Mouse (Mus musculus) urinary bladder, adult 18-20 months (tissue): ENCODE measurements around the gene Tuba3a.

ENCODE experiments used
- DNase-seq, 2 experiments: peaks; one replicate each; pipeline ENCODE4 v3.0.0; 2022; ENCODE audit warnings: low spot score in 2 of 2, mixed read lengths in 2 of 2

Tuba3a gene

DNA sequence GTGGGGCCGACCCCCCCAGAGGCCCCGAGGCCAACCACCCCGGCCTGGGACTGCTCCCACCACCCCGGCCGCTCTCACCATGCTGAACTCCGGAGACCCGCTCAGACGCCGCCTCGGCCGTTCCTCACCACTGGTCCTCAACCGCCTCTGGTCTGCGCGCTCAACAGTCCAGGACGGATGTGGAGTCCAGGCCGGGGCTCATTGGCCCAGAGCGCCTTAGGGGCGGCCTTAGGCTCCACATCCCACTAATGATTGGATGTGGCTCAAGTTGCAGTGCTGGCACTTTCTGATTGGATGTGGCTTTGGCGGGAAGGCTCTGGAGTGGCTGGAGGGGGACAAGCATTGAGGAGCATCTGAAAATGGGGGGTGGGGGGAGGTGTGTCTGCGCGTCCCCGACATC is at the start of gene Tuba3a:
Gene Tuba3a (minus strand): TSS at position 153 of the 400 bp plus-strand sequence.
- DNase-seq: no peak

DNA sequence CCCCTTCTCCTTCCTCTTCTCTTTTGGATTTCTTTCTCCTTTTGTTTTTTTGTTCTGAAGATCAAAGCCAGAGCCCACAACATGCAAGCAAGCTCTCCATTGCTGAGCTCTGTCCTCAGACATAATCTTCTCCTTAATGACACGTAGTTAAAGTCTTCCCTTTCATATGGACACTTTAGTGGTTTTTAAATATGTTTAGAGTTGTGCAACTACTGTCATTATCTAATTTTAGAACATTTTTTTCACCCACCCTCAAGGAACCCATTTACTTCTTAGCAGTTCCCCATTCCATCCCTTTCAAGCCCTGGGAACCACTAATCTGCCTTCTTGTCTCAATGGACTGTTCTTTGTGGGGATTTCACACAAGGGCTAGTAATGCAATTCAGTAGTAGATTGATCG is 48.5 kb upstream of the Tuba3a start:
- DNase-seq: no peak

DNA sequence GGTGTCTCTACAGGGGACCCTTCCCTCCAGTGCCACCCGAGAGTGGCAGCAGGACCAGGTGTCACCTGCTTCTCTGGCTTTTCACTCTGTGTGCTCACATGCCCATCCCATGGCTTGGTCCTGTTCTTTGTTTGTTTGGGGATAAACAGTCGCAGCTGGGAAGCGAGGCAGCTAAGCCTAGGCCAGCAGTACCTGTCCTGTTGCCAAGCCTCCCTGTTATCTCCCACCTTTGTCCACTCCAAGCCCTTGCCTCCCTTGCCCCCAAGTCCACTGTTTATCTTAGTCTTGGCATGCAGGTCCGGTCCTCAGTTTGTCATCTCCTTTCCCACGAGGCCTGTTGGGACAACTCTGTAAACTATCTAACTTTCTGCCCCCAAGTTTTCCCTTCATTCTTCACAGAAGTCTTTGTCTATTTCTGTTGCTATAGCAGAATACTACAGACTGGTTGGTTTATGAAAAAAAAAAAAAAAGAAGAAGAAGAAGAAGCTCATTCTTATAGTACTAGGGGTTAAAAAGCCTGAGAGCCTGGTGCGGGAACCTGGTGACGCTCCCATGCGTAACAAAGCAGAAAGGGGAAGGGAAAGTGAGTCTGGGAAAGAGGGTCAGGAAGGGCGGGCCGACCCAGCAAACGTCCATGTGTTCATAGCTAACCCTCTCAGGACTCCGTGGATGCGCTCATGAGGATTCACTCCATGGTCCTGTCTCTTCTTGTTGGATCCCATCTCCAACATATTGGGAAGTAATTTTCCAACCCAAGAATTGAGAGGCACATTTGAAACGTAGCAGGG is 47.5 kb upstream of the Tuba3a start:
- no peak for DNase-seq

- DNase-seq: peak; percentile 92
Observed at GRCm38 (mm10) chr6:125330626-125331326, 44.9 kb upstream of the Tuba3a start.

GRCm38 (mm10) chr6:125328243-125328642 is 42.4 kb upstream of the Tuba3a start:
- DNase-seq: no peak

GRCm38 (mm10) chr6:125325337-125325736 is 39.5 kb upstream of the Tuba3a start:
- no peak for DNase-seq

DNA sequence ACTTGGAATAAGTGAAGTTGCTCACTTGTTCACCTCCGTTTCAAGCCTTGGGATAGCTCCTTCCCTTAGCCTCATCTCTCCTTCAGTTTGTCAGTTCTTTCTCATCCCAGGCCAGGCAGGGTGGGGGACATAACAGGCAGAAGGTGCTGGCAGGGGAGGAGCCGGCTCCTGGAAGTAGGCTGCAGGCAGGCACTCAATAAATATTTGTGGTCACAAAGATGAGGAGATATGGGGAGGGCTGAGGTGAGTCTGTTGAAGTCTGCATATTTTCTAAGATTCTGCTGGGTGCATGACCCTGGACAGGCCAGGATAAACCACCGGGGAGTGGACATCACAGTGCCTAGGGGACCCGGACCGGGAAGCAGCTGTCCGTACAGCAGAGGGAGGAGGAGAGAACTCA is 37.7 kb upstream of the Tuba3a start:
- no peak for DNase-seq

DNA sequence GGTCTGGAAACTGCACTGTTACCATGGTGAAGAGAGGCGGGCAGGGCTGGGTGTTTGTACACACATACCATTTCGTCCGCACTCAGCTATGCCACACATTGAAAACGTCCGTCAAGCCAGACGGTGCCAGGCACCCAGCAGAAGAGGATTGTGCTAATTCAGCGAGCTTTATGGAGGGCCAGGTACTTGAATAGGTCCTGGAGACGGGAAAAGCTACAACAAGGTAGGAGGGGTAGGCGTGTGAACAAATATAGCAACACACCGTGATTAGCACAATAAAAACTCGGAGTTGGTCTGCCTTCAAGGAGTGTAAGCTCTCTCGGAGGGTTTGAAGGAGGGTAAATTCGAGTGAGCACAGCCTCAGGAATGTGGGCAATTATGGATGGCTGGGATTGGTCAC is 37.0 kb upstream of the Tuba3a start:
- DNase-seq: no peak

GRCm38 (mm10) chr6:125321114-125321855 is 35.4 kb upstream of the Tuba3a start:
- DNase-seq: no peak

DNA sequence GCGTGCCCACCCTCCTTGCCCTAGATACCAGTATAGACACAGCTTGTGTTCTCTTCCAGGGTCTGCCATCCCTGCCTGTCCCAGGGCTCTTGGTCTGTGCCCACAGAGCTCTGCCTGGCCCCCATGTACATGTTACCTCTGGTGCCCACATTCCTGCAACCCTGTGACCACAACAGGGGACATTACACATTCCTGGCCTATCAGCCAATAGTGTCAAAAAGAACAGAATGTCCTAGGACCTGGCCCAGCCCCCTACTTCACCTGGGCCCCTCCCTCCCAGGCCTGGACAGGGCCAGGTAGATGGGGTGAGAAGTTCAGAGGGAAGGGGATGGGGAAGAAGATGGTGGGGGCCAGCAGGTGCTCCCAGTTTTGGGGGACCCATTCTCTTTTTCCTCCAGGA is 34.5 kb upstream of the Tuba3a start, which contains the start of gene Scnn1a:
Gene Scnn1a (plus strand): TSS at position 337 of the 400 bp plus-strand sequence.
- no peak for DNase-seq

GRCm38 (mm10) chr6:125319919-125320296 is 34.1 kb upstream of the Tuba3a start:
- DNase-seq: no peak

- DNase-seq: peak in 1 of 2 experiments; percentile 45
Observed at GRCm38 (mm10) chr6:125318981-125319918, 33.4 kb upstream of the Tuba3a start.

DNA sequence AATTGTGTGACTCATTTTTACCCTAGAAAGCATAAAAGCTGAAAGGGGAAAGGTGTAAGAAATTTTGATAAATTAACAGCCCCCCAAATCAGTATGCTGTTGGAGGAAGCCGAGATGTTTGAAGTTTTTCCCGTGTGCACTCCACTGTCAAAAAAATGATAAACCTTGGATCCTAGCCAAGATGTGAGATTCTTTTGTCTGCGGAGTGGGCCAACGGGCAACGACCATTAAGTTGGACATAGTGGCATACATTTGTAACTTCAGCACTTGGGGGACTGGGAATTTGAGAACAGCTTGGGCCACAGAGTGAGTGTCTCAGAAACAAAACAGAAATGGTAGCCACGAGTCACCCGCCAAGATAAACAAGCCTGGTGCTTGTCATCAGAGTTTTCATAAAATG is 31.2 kb upstream of the Tuba3a start:
- DNase-seq: no peak

DNA sequence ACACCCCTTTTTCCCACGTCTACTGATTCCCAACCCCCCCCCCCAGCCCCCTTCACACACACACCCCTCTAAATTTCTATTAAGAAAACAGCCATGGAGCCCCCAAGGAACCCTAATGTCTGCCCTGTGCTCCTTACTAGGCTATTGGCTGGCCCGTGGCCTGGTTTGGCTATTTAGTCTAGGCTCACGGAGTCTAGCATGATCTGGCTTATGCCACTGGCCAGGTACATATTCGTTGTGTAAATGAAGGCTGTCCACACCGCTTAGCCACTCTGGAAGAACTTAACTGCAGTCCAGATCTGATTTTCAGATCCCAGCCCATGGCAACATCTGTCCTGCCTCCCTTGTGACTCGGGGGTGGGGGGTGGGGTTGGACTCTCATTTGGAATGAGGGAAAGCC is 28.9 kb upstream of the Tuba3a start:
- DNase-seq: no peak

GRCm38 (mm10) chr6:125314231-125314563 is 28.4 kb upstream of the Tuba3a start:
- DNase-seq: no peak

GRCm38 (mm10) chr6:125313546-125314230 is 27.8 kb upstream of the Tuba3a start, which contains the start of gene Ltbr:
Gene Ltbr, minus strand, starts transcription at chr6:125313885.
- peak; percentile 77 to 87 for DNase-seq

- DNase-seq: no peak
Observed at GRCm38 (mm10) chr6:125312581-125313355, 26.9 kb upstream of the Tuba3a start.

GRCm38 (mm10) chr6:125312171-125312570 is 26.3 kb upstream of the Tuba3a start:
- no peak for DNase-seq

GRCm38 (mm10) chr6:125309406-125309805 is 23.6 kb upstream of the Tuba3a start:
- DNase-seq: no peak

DNA sequence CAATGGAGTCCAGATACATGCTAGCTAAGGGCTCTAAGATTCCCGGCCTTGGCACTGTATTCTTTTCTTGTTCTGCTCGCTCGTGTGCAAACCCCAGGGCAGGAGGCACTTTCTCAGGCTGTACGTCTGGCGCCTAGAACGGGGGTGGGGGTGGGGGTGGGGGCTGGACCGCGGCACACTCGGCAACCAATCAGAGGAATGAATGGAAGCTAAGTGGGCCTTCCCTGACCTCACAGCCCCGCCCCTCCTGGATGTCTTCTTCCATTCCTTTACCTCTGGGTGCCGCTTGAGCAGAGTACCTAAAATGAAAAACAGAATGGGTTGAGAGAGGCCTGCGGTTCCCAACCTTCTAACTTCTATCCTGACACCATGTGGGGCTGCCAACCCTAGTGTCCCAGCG is 23.1 kb upstream of the Tuba3a start:
- DNase-seq: no peak
